Mouse (Mus musculus) testis, adult 2 months (tissue): Measurements from ENCODE around the gene Slc22a5.

ENCODE experiments used
- CTCF ChIP-seq: fragments of 200-500 bp; IDR thresholded peaks from 2 replicates; pipeline ENCODE4 v1.5.1; 2012; ENCODE audit warnings: low read depth, mild to moderate bottlenecking, inconsistent platforms, low read length, moderate library complexity; ENCODE audit not compliant: control insufficient read depth, insufficient read depth, insufficient replicate concordance
- POLR2A ChIP-seq: fragments of 200-500 bp; IDR thresholded peaks from 2 replicates; pipeline ENCODE4 v1.6.1; 2012; ENCODE audit warnings: low read depth, mild to moderate bottlenecking, inconsistent platforms, low read length, moderate library complexity; ENCODE audit not compliant: control insufficient read depth

DNA sequence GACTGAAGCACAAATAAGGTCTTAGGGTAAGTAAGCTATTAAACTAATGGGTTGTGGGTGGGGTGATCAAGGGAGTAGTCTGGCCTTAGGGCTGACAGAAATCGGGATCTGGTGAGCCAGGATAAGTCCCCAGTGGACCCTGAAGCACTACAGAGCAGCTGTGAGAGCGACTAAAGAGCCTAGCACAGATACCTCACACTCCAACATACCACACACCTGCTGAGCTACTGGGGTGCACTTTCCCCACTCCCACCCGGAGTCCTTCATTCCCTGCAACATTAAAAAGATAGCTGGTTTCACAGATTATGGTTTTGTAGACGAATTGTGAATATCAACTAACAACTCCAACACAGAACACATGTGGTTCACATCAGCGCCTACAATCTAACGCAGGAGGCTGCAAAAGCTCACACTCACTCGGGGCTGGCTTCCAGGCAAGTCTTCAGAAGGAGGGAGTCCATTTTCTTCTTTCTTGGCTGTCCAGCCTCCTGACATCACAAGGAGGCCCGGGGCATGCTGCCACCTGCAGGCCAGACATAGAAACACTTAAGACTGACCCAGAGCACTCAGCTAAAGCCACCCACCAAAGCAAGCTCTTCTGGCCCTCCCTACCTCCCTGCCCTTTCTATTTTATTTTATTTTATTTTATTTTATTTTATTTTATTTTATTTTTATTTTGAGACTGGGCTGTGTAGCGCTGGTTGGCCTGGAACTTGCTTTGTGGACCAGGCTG lies 41.7 kb downstream of the Slc22a5 start:
- TF ChIP-seq CTCF: peak; percentile 62; the same call in 1 of the 2 replicates
- TF ChIP-seq POLR2A: no peak
